Mouse (Mus musculus) regulatory T cell (primary cell): Measurements from ENCODE around the gene Zfp113.
"Not testable (repeated sequence)": the region's sequence is repeated elsewhere in the genome, so short reads cannot be mapped to it uniquely, and the experiment has no call there.

Experiments
- in situ Hi-C: fragments of 300-600 bp; cut with MboI, MseI; formaldehyde crosslinking; loops from one replicate; pipeline ENCODE4 v1.15.1; 2025; ENCODE audit warnings: high pct_unique_total_duplicates

The Zfp113 gene

DNA sequence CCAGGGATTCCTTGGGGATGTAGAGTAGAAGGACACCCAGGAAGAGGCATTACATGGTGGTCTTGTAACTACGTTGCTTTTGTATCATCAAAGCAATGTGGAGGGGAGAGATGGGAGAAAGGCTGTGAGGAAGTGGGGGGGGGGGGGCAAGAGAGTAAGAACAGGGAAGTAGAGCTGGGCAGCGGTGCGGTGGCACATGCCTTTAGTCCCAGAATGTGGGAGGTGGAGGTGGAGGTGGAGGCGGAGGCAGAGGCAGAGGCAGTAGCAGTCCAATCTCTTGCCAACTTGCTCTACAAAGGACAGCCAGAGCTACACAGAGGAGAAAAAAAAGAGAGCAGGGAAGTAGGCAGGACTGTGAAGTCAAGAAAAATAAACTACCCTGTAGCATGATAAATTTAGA, 17.0 kb downstream of the Zfp113 start:
- in situ Hi-C loops = no loop called here

DNA sequence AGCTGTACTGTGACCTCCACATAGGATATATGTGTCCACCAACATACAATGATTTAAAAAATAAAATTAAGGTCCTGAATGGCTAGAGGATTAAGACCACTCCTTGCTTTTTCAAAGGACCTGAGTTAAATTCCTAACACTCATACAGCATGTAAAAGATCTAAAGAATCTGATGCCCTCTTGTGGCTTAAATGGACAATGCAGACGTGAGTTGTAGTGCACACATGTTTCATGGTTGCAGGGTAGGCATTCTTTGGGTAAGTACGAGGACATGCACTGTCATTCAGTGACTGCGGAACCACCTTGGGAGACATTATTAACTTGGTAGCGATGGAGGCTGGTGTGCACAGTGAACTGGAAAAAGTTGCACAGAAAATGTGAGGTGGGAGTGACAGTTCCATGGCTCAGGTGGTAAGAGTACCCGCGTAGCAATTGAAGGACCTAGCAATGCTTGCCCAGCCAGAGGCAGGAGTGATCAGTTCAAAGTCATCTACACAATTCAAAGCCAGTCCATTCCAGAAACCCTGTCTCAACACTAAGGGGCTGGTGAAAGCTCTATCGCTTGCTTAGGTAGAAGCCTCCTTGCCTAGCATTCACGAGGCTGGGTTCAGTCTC, 17.5 kb downstream of the Zfp113 start:
- in situ Hi-C loops = no loop called here

DNA sequence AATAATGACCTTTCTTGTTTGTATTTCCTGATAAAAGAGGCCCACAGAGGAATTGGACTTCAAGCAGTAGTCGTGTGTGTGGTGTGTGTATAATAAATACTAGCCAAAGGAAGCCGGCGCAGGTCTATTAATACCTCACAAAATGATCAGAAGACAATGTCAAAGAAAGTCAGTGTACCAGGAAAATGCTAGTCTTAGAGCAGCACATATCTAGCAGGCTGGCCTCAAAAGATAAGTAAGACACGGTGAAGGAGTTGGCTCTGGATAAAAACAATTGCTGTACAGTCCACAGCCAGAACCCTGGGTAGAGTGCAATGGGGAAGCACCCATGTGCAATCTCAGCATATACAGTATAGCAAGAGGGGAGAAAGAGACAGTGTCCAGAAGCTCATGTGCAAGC, 18.3 kb downstream of the Zfp113 start:
- in situ Hi-C loops = no loop called here

DNA sequence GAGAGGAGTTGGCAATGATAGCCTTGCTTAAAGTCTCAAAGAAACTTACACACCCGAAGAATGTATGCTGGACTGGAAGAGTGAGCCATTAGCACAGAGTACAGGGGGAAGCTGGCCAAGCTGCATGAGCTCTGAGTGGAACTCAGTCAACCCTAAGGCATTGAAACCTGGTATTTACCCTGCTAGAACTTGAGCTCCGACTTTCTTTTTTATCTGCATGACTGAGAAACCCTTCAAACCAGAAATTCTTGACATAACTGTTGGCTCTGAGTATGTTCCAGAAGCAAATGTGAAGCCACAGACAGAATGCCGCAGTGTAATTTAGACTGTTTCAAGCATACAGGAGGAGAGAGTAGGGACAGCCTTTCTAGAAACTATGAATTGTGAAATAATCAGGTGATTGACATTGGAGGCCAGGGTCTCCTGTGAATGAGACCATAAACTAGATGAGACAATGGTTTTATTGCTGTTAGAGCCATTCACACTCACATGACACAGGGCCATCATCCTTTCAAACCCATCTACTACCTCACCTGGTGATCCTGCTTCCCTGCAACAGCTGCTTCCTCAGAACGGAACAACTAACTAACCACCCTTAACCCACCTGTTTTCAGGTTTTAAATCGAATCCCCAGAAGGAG, 23.0 kb downstream of the Zfp113 start:
- in situ Hi-C loops = no loop called here

DNA sequence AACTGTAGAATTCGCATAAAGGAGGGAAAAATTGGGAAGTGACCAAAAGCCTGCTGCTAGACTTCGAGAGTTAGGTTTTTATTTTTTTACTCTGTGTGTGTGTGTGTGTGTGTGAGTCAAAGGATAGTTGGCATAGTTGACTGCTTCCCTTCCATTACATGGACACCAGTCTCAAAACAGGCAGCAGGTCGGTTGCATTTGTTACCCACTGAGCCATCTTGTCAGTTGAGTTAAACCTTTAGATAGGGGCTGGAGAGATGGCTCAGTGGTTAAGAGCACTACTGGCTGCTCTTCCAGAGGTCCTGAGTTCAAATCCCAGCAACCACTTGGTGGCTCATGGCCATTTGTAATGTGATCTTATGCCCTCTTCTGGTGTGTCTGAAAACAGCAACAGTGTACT, 37.5 kb downstream of the Zfp113 start:
- in situ Hi-C loops = loop anchor here (5.0 kb wide), 1 partner anchor 34 kb away; no protein-coding TSS in a partner anchor

DNA sequence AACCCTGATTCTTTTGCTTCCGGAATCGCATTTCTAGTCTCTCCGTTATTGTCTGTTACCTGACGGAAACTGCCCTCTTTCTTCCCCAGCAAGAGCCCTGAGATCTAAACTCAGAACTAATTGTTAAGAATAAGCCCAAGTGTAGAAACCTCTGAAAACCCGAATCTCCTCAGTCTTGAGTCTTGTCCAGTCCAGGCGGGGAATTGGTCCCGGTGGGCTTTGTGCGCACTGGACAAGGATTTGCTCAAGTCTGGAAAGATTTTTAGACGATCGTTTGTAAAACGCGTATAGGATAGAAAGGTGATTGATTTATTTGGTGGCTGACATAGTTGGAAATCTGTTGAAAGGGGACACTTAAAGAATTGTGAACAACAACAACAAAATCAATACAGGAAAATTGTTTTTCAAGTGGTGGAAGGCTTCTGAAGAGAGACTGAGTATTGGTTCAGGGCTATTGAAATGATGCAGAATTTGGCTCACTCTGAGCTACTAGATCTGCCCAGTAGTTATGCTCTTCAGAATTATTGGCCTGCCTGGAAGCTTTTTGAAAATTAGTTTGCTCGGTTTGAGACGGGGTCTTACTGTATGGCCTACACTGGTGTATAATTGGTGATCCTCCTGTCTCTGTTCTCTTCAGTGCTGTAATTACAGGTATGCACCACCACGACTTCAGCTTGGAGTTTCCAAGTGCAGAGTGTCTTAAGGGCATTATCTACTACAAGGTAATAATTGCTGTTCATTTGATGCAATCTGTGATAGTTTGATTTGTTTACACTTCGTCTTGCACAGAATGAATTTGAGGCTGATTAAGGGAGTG, 38.1 kb downstream of the Zfp113 start:
- in situ Hi-C loops = loop anchor here (5.0 kb wide), 1 partner anchor 35 kb away; no protein-coding TSS in a partner anchor

DNA sequence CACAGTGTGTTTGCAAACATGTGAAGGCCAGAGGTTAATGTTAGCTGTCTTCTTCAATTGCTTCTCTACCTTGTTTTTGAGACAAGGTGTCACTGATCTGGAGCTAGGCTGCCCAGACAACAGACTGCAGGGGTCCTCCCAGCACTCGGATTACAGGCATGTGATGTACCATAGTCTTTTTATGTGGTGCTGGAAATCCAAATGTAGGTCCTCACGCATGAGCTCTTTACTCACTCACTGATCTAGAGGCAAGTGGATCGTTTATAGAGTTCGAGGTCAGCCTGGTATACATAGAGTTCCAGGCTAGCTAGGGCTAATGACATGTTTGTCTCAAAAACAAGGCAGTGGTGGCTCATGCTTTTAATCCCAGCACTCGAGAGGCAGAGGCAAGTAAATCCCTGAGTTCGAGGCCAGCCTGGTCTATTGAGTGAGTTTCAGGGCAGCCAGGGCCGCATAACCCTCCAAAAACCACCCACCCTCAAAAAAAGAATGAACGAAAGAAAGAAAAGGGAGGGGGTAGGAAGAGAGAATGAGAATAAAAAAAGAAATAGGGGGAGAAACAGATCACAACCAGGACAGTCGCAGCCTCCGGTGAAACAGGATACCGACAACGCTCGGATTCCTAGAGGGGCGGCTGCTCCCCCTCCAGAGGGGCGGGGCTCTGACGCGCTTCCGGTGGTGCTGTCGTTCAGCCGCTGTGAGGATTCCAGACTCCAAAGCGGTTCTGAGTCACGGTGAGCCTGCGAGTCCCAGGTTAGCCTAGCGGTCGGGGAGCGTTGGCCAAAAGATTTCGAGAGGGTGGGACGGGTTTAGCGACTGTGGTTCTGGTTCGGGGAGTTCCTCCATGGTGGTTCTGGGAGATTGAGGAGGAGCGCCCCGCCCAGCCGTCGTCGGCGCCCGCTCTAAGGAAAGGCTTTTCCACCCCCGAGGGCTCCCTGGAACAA, 39.0 kb downstream of the Zfp113 start, which contains the start of gene Zscan21:
Gene Zscan21 (plus strand): TSS at position 649 of the 944 bp plus-strand sequence.
- in situ Hi-C loops = loop anchor here (5.0 kb wide), 1 partner anchor 36 kb away; no protein-coding TSS in a partner anchor

DNA sequence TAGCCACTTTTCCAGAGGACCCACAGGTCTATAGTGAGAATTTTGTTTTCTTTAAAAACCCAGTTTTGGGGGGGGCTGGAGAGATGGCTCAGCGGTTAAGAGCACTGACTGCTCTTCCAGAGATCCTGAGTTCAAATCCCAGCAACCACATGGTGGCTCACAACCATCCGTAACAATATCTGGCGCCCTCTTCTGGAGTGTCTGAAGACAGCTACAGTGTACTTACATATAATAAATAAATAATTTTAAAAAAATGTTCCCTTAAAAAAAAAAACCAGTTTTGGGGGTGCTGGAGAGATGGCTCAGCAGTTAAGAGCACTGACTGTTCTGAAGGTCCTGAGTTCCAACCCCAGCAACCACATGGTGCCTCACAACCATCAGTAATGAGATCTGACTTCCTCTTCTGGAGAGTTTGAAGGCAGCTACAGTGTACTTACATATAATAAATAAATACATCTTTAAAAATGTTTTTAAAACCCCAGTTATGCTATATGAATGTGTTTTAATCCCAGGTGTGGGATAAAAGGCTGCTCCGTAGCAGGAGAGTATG, 45.6 kb downstream of the Zfp113 start:
- in situ Hi-C loops = not testable (repeated sequence)

DNA sequence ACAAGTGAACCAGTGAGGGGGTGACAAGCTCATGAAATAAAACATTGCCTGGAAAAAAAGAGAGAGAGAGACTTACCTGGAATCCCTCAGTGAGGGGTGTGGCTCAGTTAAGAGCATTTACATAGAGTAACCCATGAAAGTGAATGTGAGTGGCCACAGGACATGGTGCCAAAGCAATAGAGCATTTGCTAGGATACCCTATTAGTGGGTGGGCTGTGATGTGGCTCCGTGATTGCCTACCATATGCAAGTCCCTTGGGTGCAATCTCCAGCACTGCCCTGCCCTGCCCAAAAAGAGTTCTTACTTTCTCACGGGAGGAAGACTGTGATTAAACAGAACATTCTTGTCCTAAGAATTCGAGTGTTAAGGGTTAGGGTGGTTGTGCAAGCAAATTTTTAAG, 48.4 kb downstream of the Zfp113 start:
- in situ Hi-C loops = no loop called here

DNA sequence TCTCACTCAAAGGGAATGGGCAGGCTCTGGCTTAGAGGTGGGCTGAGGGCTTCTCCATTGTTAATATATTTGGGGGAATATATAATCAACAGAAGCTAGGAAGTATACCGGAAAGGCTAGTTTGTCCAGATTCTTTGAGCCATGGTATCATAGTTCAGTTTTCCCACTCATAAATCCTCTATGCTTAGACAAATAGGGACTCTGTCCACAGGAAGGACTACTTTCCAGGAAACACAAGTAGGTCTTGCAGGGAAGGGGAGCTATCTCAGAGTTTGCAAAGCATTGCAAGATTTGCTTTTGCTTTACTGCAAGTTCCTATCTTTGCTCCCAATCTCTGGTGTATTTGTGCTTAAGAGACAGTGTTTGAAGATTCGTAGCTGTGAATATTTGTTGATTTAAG, 50.6 kb downstream of the Zfp113 start:
- in situ Hi-C loops = no loop called here

DNA sequence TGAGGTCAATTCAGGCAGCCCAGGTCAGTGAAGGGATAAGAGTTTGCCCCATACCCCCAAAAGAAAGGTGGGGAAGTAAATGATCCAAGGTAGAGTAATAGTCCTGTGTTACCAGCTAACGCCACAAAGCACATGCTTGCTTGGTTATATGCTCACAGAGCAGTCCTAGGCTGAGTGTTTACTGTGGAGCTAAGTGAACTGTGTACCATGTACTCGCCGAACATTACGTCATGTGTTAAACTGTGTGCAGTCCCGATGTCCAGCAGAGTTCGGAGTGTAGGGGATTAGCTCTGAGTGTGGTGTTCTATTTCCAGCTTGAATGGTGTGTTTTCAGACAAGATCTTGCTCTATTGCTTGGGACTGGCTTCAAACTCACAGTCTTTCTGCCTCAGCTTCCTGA, 61.1 kb downstream of the Zfp113 start:
- in situ Hi-C loops = no loop called here

DNA sequence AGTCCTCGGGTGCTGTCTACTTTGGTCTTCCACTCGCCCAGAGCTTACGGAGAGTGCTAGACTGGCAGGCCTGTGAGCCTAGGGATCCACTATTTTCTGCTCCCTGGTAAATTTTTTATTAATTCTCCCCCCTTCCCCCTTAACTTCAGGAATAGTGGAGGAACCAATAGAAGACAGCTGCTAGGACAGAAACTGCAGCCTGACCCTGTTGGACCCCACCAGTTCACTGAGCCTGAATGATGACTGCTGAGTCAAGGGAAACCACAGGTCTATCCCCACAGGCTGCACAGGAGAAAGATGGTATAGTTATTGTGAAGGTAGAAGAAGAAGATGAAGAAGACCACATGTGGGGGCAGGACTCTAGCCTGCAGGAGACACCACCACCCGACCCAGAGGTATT, 62.8 kb downstream of the Zfp113 start:
- in situ Hi-C loops = no loop called here

DNA sequence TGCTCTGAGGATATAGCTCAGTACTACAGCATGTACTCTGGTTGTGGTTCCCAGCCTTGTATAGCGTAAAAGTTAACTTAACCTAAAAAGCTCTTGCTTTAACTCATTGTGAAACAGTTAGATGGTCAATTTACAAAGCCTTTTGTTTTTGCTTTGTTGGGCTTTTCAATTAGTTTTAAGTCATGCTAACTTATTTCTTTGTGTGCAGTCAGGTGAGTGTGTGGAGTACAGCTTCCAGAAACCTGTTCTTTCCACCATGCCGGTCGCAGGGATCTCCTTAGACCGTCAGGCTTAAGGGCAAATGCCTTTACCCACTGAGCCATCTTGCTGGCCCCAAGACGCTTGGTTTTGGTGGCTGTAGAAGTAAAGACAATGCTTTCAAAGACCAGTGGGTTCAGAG, 64.8 kb downstream of the Zfp113 start:
- in situ Hi-C loops = no loop called here

DNA sequence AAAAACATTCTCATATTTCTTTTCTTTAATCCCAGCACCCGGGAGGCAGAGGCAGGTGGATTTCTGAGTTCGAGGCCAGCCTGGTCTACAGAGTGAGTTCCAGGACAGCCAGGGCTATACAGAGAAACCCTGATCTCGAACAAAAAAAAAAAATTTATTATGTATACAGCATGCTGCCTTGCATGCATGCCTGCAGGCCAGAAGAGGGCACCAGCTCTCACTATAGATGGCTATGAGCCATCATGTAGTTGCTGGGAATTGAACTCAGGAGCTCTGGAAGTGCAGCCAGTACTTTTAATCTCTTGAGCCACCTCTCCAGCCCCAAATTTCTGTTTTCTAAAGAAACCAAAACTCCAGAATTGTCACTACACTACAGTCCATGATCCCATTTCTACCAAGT, 65.3 kb downstream of the Zfp113 start:
- in situ Hi-C loops = no loop called here
